Mouse (Mus musculus): ENCODE data around the gene Hist1h2bp.
"Not testable (repeated sequence)": the region's sequence is repeated elsewhere in the genome, so short reads cannot be mapped to it uniquely, and the experiment has no call there.

The Hist1h2bp gene

GRCm38 (mm10) chr13:21783255-21783617, 4.0 kb upstream of the Hist1h2bp start, which contains the start of gene Hist1h3i:
Gene Hist1h3i, minus strand, starts transcription at chr13:21783370.
- DNase-seq (ENCODE audit: low read depth, low spot score), result peak; percentile 93

- DNase-seq (ENCODE audit: low read depth, low spot score), result peak; percentile 82
These were observed 3.5 kb upstream of the Hist1h2bp start for GRCm38 (mm10) chr13:21783734-21784161.

- no peak for DNase-seq (ENCODE audit: low read depth, low spot score)
These were observed 3.0 kb upstream of the Hist1h2bp start for GRCm38 (mm10) chr13:21784311-21784710.

- DNase-seq (ENCODE audit: low read depth, low spot score), result peak; percentile 72
These were observed 917 bp upstream of the Hist1h2bp start for GRCm38 (mm10) chr13:21786189-21786898.

- DNase-seq (ENCODE audit: low read depth, low spot score), result peak; percentile 70
These were observed 716 bp downstream of the Hist1h2bp start for GRCm38 (mm10) chr13:21787760-21788593.

- DNase-seq (ENCODE audit: low read depth, low spot score), result peak; percentile 42
These were observed 2.7 kb downstream of the Hist1h2bp start for GRCm38 (mm10) chr13:21789925-21790324.

GRCm38 (mm10) chr13:21790601-21791283, 3.5 kb downstream of the Hist1h2bp start:
- DNase-seq (ENCODE audit: low read depth, low spot score), result peak; percentile 93

- DNase-seq (ENCODE audit: low read depth, low spot score), result peak; percentile 71
These were observed 8.3 kb downstream of the Hist1h2bp start for GRCm38 (mm10) chr13:21795584-21795983.

GRCm38 (mm10) chr13:21797163-21797562, 9.9 kb downstream of the Hist1h2bp start:
- DNase-seq (ENCODE audit: low read depth, low spot score), result not testable (repeated sequence)

- not testable (repeated sequence) for DNase-seq (ENCODE audit: low read depth, low spot score)
These were observed 15.8 kb downstream of the Hist1h2bp start for GRCm38 (mm10) chr13:21803058-21803457.

- DNase-seq (ENCODE audit: low read depth, low spot score), result not testable (repeated sequence)
These were observed 22.8 kb downstream of the Hist1h2bp start, which contains the start of the genes Hist1h2bq and Hist1h2ao for GRCm38 (mm10) chr13:21810073-21810472. Gene Hist1h2bq, minus strand, starts transcription at chr13:21810197. Gene Hist1h2ao, plus strand, starts transcription at chr13:21810465.

GRCm38 (mm10) chr13:21811074-21811473, 23.8 kb downstream of the Hist1h2bp start:
- DNase-seq (ENCODE audit: low read depth, low spot score), result not testable (repeated sequence)

- DNase-seq (ENCODE audit: low read depth, low spot score), result not testable (repeated sequence)
These were observed 24.3 kb downstream of the Hist1h2bp start, which contains the start of gene Hist1h4m for GRCm38 (mm10) chr13:21811539-21811938. Gene Hist1h4m, plus strand, starts transcription at chr13:21811746.

GRCm38 (mm10) chr13:21812092-21812491, 24.8 kb downstream of the Hist1h2bp start:
- DNase-seq (ENCODE audit: low read depth, low spot score), result not testable (repeated sequence)

- not testable (repeated sequence) for DNase-seq (ENCODE audit: low read depth, low spot score)
These were observed 33.0 kb downstream of the Hist1h2bp start for GRCm38 (mm10) chr13:21820082-21820890.

GRCm38 (mm10) chr13:21828511-21828910, 41.2 kb downstream of the Hist1h2bp start:
- peak; percentile 82 for DNase-seq (ENCODE audit: low read depth, low spot score)

GRCm38 (mm10) chr13:21830344-21830743, 43.1 kb downstream of the Hist1h2bp start:
- DNase-seq (ENCODE audit: low read depth, low spot score), result no peak

- not testable (repeated sequence) for DNase-seq (ENCODE audit: low read depth, low spot score)
These were observed 44.4 kb downstream of the Hist1h2bp start, which contains the start of gene Hist1h4n for GRCm38 (mm10) chr13:21831418-21832394. Gene Hist1h4n, minus strand, starts transcription at chr13:21832196.

- DNase-seq (ENCODE audit: low read depth, low spot score), result not testable (repeated sequence)
These were observed 46.2 kb downstream of the Hist1h2bp start, which contains the start of the genes Hist1h2ap and Hist1h2br for GRCm38 (mm10) chr13:21833461-21833860. Gene Hist1h2ap, minus strand, starts transcription at chr13:21833507. Gene Hist1h2br, plus strand, starts transcription at chr13:21833743.
